Comparison of ENCODE assay signal across 12 mouse cellular contexts in genomic region chr2:38986580-38986979, GRCm38 (mm10). TPM values are rescaled to one million over a fixed set of nuclear protein-coding genes. Genes with fewer than 3 reads are reported as not detected.
A peak's percentile ranks its signal among the peaks of the same experiment; 100 is the strongest.
DNase-seq lines count a peak whose midpoint lies in the region; ATAC-seq and TF ChIP-seq lines count a peak whose summit lies in the region.
"Had no signal": no experiment of that assay in that cellular context is flagged by ENCODE, and none has a peak within 500 bp of the region (broad histone marks: within the 10 kb centered on the region; RNA-seq: fewer than 3 reads in every experiment).

No protein-coding gene starts in this region.

- H3K27ac ChIP-seq in midbrain, postnatal 0 days (ENCODE audit: low read depth, low read length): no peak overlapping the region
- H3K27ac ChIP-seq in midbrain, embryonic 16.5 days (ENCODE audit: low read length): no peak overlapping the region
- H3K27ac ChIP-seq: liver, embryonic 13.5 days; midbrain, embryonic 15.5 days had no signal

- TF ChIP-seq POLR2A in myocyte (IDR thresholded peaks at IDR 0.05; ENCODE audit: insufficient read length, low read depth): no peak

- H3K79me2 ChIP-seq in myocyte (ENCODE audit: control insufficient read depth, insufficient read depth): no peaks in the 10 kb centered on the region

- intact Hi-C loops in heart, postnatal 14 days (cut with DNase I): no loop called here

- no peak overlapping the region for H3K9ac ChIP-seq in midbrain, postnatal 0 days (replicated peaks; ENCODE audit: low read length, poor library complexity, severe bottlenecking)
- no peak overlapping the region for H3K9ac ChIP-seq in midbrain, embryonic 16.5 days (ENCODE audit: low read depth, low read length)
- H3K9ac ChIP-seq: liver, embryonic 13.5 days; midbrain, embryonic 15.5 days had no signal

- 67% methylated on average over 3 of the region's 3 CpGs for WGBS in midbrain, postnatal 0 days
- 90% methylated on average over 3 of the region's 3 CpGs for WGBS in midbrain, embryonic 16.5 days

- H3K36me3 ChIP-seq in midbrain, postnatal 0 days (ENCODE audit: insufficient read depth, low read length): no peaks in the 10 kb centered on the region
- H3K36me3 ChIP-seq in midbrain, embryonic 16.5 days (ENCODE audit: control insufficient read depth, insufficient read depth, low read length): no peaks in the 10 kb centered on the region
- H3K36me3 ChIP-seq in myocyte (ENCODE audit: control insufficient read depth, insufficient read depth): no peaks in the 10 kb centered on the region
- H3K36me3 ChIP-seq: liver, embryonic 13.5 days; midbrain, embryonic 15.5 days had no signal

- no peak overlapping the region for H3ac ChIP-seq in myocyte (ENCODE audit: control insufficient read depth, insufficient read length)

- no peaks in the 10 kb centered on the region for H3K9me3 ChIP-seq in midbrain, postnatal 0 days (ENCODE audit: low read length)
- no peaks in the 10 kb centered on the region for H3K9me3 ChIP-seq in midbrain, embryonic 16.5 days (replicated peaks; ENCODE audit: control insufficient read depth, low read length, poor library complexity, severe bottlenecking)
- H3K9me3 ChIP-seq: midbrain, embryonic 15.5 days had no signal

- DNase-seq in adrenal gland, postnatal 14 days: peak; percentile 53
- DNase-seq in adrenal gland, postnatal 25 days: no peak
- peak; percentile 26 for DNase-seq in midbrain, postnatal 0 days (ENCODE audit: low spot score)
- peak; percentile 66 to 79 for DNase-seq in heart, postnatal 14 days
- DNase-seq in embryo, embryonic 10 days (ENCODE audit: low spot score): no peak
- DNase-seq: B cell, adult 2 months; cerebellum, adult 9-10 months; liver, embryonic 13.5 days had no signal

- H3K4me3 ChIP-seq in midbrain, postnatal 0 days (ENCODE audit: low read depth, low read length): no peak overlapping the region
- no peak overlapping the region for H3K4me3 ChIP-seq in midbrain, embryonic 16.5 days (ENCODE audit: low read depth, low read length)
- no peak overlapping the region for H3K4me3 ChIP-seq in myocyte
- H3K4me3 ChIP-seq: liver, embryonic 13.5 days; midbrain, embryonic 15.5 days had no signal

- no peaks in the 10 kb centered on the region for H3K4me1 ChIP-seq in midbrain, postnatal 0 days (ENCODE audit: insufficient read depth, low read length)
- H3K4me1 ChIP-seq in midbrain, embryonic 16.5 days (ENCODE audit: control insufficient read depth, insufficient read depth, low read length): no peaks in the 10 kb centered on the region
- H3K4me1 ChIP-seq: midbrain, embryonic 15.5 days had no signal

- ATAC-seq in midbrain, postnatal 0 days (ENCODE audit: low FRiP score): no peak
- ATAC-seq in midbrain, embryonic 16.5 days: no peak
- no peak for ATAC-seq in erythroid progenitor cell, adult 5-6 weeks (replicated peaks; ENCODE audit: low FRiP score, poor library complexity, severe bottlenecking)
- ATAC-seq: midbrain, embryonic 15.5 days had no signal

- no peak for TF ChIP-seq CTCF in midbrain, postnatal 0 days (IDR thresholded peaks at IDR 0.05)

- H3K4me2 ChIP-seq in midbrain, postnatal 0 days (ENCODE audit: low read depth, low read length, poor library complexity, severe bottlenecking): no peak overlapping the region
- no peak overlapping the region for H3K4me2 ChIP-seq in midbrain, embryonic 16.5 days (ENCODE audit: low read length)
- peak overlapping the region; percentile 50 for H3K4me2 ChIP-seq in myocyte (ENCODE audit: low read depth)
- H3K4me2 ChIP-seq: liver, embryonic 13.5 days; midbrain, embryonic 15.5 days had no signal

- H3K27me3 ChIP-seq in midbrain, postnatal 0 days (ENCODE audit: insufficient read depth, low read length): no peaks in the 10 kb centered on the region
- no peaks in the 10 kb centered on the region for H3K27me3 ChIP-seq in midbrain, embryonic 16.5 days (ENCODE audit: control insufficient read depth, insufficient read depth, low read depth, low read length)
- H3K27me3 ChIP-seq in myocyte (ENCODE audit: control insufficient read depth, insufficient read depth, insufficient read length): no peaks in the 10 kb centered on the region
- H3K27me3 ChIP-seq: liver, embryonic 13.5 days; midbrain, embryonic 15.5 days had no signal

TF ChIP-seq in myocyte, 11 proteins besides CTCF, POLR2A, EP300 and RAD21:
- peak in 1 of 3 experiments; percentile 42 for TF ChIP-seq MYOD1 (IDR thresholded peaks at IDR 0.05; ENCODE audit: control insufficient read depth in 1 of 3, insufficient read length in 2 of 3, low read depth in 2 of 3)
- peak in 1 of 3 experiments; percentile 64 for TF ChIP-seq MYOG (IDR thresholded peaks at IDR 0.05; ENCODE audit: control insufficient read depth in 1 of 3, insufficient read depth in 1 of 3, insufficient read length in 2 of 3, low read depth in 2 of 3)
- TF ChIP-seq SRF (IDR thresholded peaks at IDR 0.05; ENCODE audit: control insufficient read depth, insufficient read length, low read depth): peak; percentile 53
- TF ChIP-seq POLR2AphosphoS2 (IDR thresholded peaks at IDR 0.05; ENCODE audit: insufficient read length, low read depth): no peak
- TF ChIP-seq REST (IDR thresholded peaks at IDR 0.05; ENCODE audit: insufficient read depth, insufficient read length): no peak
- TF ChIP-seq TCF12 (IDR thresholded peaks at IDR 0.05; ENCODE audit: insufficient read depth, poor library complexity, severe bottlenecking): no peak
- no peak for TF ChIP-seq TCF3 (IDR thresholded peaks at IDR 0.05; ENCODE audit: insufficient read length, low read depth)
- TF ChIP-seq MAX (IDR thresholded peaks at IDR 0.05; ENCODE audit: low read depth): no peak
- TF ChIP-seq USF1 (IDR thresholded peaks at IDR 0.05; ENCODE audit: low read depth): no peak
- no peak for TF ChIP-seq E2F4 (IDR thresholded peaks at IDR 0.05; ENCODE audit: insufficient read depth)
- TF ChIP-seq CEBPB (IDR thresholded peaks at IDR 0.05; ENCODE audit: insufficient read depth, poor library complexity, severe bottlenecking): peak; percentile 28; the same call in 1 of the 2 replicates

RNA-seq across cellular contexts. Expression of gene Wdr38, which starts 10.7 kb away (rescaled TPM):
- 0.22 and 0.45 TPM in 2 replicates for total RNA-seq in adrenal gland, postnatal 14 days (2021)
- total RNA-seq in adrenal gland, postnatal 25 days (2021): 0.43 and 0.85 TPM in 2 replicates
- total RNA-seq in midbrain, postnatal 0 days (2014; rRNA removed): 0.71 and 3.4 TPM in 2 replicates
- 0.49 and 0.72 TPM in 2 replicates for polyA plus RNA-seq in midbrain, postnatal 0 days (2015; fragmentation: Nextera tagmentation; extraction: Ambion mirVana)
- polyA plus RNA-seq in midbrain, embryonic 16.5 days (2015; fragmentation: Nextera tagmentation; extraction: Ambion mirVana): 1.8 and 2.3 TPM in 2 replicates
- total RNA-seq in heart, postnatal 14 days (2021): under 1 TPM; 0.19 to 0.34 TPM
- polyA plus RNA-seq in myocyte (2012; fragmentation: generic; extraction: Trizol): 0.66 TPM
- 0.72 TPM in 1 of 2 replicates, not detected in the other for total RNA-seq in erythroid progenitor cell, adult 5-6 weeks (2015; ENCODE audit: low replicate concordance)
- total RNA-seq in erythroid progenitor cell, adult 5-6 weeks (2017; ENCODE audit: low replicate concordance): 0.13 TPM in 1 of 2 replicates, not detected in the other

RNA-seq across cellular contexts. Expression of gene Arpc5l, which starts 18.6 kb away (rescaled TPM):
- total RNA-seq in adrenal gland, postnatal 14 days (2021): 71.6 and 76.5 TPM in 2 replicates
- 71.2 and 78.8 TPM in 2 replicates for total RNA-seq in adrenal gland, postnatal 25 days (2021)
- total RNA-seq in midbrain, postnatal 0 days (2014; rRNA removed): 62.6 and 63.2 TPM in 2 replicates
- 162 and 177 TPM in 2 replicates for polyA plus RNA-seq in midbrain, postnatal 0 days (2015; fragmentation: Nextera tagmentation; extraction: Ambion mirVana)
- polyA plus RNA-seq in midbrain, embryonic 16.5 days (2015; fragmentation: Nextera tagmentation; extraction: Ambion mirVana): 137 and 141 TPM in 2 replicates
- 10 to 100 TPM; 68.4 to 73.5 TPM for total RNA-seq in heart, postnatal 14 days (2021)
- 144 TPM for polyA plus RNA-seq in myocyte (2012; fragmentation: generic; extraction: Trizol)
- total RNA-seq in erythroid progenitor cell, adult 5-6 weeks (2015; ENCODE audit: low replicate concordance): 31.9 and 56.6 TPM in 2 replicates
- total RNA-seq in erythroid progenitor cell, adult 5-6 weeks (2017; ENCODE audit: low replicate concordance): 33.6 and 47.9 TPM in 2 replicates

RNA-seq across cellular contexts. Expression of gene Rpl35, which starts 18.8 kb away (rescaled TPM):
- 384 and 477 TPM in 2 replicates for total RNA-seq in adrenal gland, postnatal 14 days (2021)
- total RNA-seq in adrenal gland, postnatal 25 days (2021): 390 and 397 TPM in 2 replicates
- total RNA-seq in midbrain, postnatal 0 days (2014; rRNA removed): 82.4 and 110 TPM in 2 replicates
- 566 and 596 TPM in 2 replicates for polyA plus RNA-seq in midbrain, postnatal 0 days (2015; fragmentation: Nextera tagmentation; extraction: Ambion mirVana)
- 563 and 566 TPM in 2 replicates for polyA plus RNA-seq in midbrain, embryonic 16.5 days (2015; fragmentation: Nextera tagmentation; extraction: Ambion mirVana)
- total RNA-seq in heart, postnatal 14 days (2021): 100 to 1,000 TPM; 312 to 359 TPM
- polyA plus RNA-seq in myocyte (2012; fragmentation: generic; extraction: Trizol): 1,480 TPM
- total RNA-seq in erythroid progenitor cell, adult 5-6 weeks (2015; ENCODE audit: low replicate concordance): 226 and 288 TPM in 2 replicates
- 201 and 298 TPM in 2 replicates for total RNA-seq in erythroid progenitor cell, adult 5-6 weeks (2017; ENCODE audit: low replicate concordance)

RNA-seq across cellular contexts. Expression of gene Olfml2a, which starts 54.8 kb away (rescaled TPM):
- total RNA-seq in adrenal gland, postnatal 14 days (2021): 13.5 and 17.8 TPM in 2 replicates
- 9.3 and 10.6 TPM in 2 replicates for total RNA-seq in adrenal gland, postnatal 25 days (2021)
- 10.0 and 10.6 TPM in 2 replicates for total RNA-seq in midbrain, postnatal 0 days (2014; rRNA removed)
- 2.7 and 3.1 TPM in 2 replicates for polyA plus RNA-seq in midbrain, postnatal 0 days (2015; fragmentation: Nextera tagmentation; extraction: Ambion mirVana)
- 3.2 and 3.5 TPM in 2 replicates for polyA plus RNA-seq in midbrain, embryonic 16.5 days (2015; fragmentation: Nextera tagmentation; extraction: Ambion mirVana)
- 10 to 100 TPM; 11.6 to 11.8 TPM for total RNA-seq in heart, postnatal 14 days (2021)
- polyA plus RNA-seq in myocyte (2012; fragmentation: generic; extraction: Trizol): 0.11 TPM
- total RNA-seq in erythroid progenitor cell, adult 5-6 weeks (2015; ENCODE audit: low replicate concordance): 1.8 TPM in 1 of 2 replicates, not detected in the other
- total RNA-seq in erythroid progenitor cell, adult 5-6 weeks (2017; ENCODE audit: low replicate concordance): not detected in 2 replicates

RNA-seq across cellular contexts. Expression of gene Nr6a1, which starts 59.1 kb away (rescaled TPM):
- 4.5 and 7.7 TPM in 2 replicates for total RNA-seq in adrenal gland, postnatal 14 days (2021)
- total RNA-seq in adrenal gland, postnatal 25 days (2021): 9.5 and 10.2 TPM in 2 replicates
- total RNA-seq in midbrain, postnatal 0 days (2014; rRNA removed): 4.9 and 11.5 TPM in 2 replicates
- polyA plus RNA-seq in midbrain, postnatal 0 days (2015; fragmentation: Nextera tagmentation; extraction: Ambion mirVana): 0.93 and 0.98 TPM in 2 replicates
- polyA plus RNA-seq in midbrain, embryonic 16.5 days (2015; fragmentation: Nextera tagmentation; extraction: Ambion mirVana): 0.84 and 1.4 TPM in 2 replicates
- total RNA-seq in heart, postnatal 14 days (2021): 1 to 10 TPM; 1.2 to 1.3 TPM
- 1.8 TPM for polyA plus RNA-seq in myocyte (2012; fragmentation: generic; extraction: Trizol)
- 0.84 TPM in 1 of 2 replicates, not detected in the other for total RNA-seq in erythroid progenitor cell, adult 5-6 weeks (2015; ENCODE audit: low replicate concordance)
- total RNA-seq in erythroid progenitor cell, adult 5-6 weeks (2017; ENCODE audit: low replicate concordance): 0.13 TPM in 1 of 2 replicates, not detected in the other

Comparison
In these comparisons a context has a peak if more than half of its experiments do, and no peak if none do; other contexts are left out.
1. DNase-seq: peak in adrenal gland, postnatal 14 days (single experiment), midbrain, postnatal 0 days (single experiment) and heart, postnatal 14 days (2 of 2); none in adrenal gland, postnatal 25 days (single experiment) and embryo, embryonic 10 days (single experiment).